Mouse (Mus musculus) heart, postnatal 0 days (tissue): Measurements from ENCODE around the gene Ggcx. TPM values are rescaled to one million over a fixed set of nuclear protein-coding genes. Genes with fewer than 3 reads are reported as not detected.

ENCODE experiments used
- ATAC-seq: fragments of 200-750 bp; cut with Nextera tagmentation; 2 replicates; pipeline ENCODE4 v1.8.0; 2017; ENCODE audit warnings: low read depth, moderate number of reproducible peaks, moderate library complexity; ENCODE audit not compliant: insufficient read depth
- DNase-seq: peaks from one replicate; pipeline ENCODE4 v3.0.0-alpha.2; 2016; ENCODE audit warnings: low spot score
- H3K27ac ChIP-seq: fragments of 300-500 bp; sonication (generic); 2 replicates; pipeline ENCODE4 v1.5.1; 2014; ENCODE audit warnings: low read depth, mild to moderate bottlenecking
- H3K27me3 ChIP-seq: fragments of 300-500 bp; sonication (generic); 2 replicates; pipeline ENCODE4 v1.6.1; 2014; ENCODE audit warnings: low read length, mixed read lengths; ENCODE audit not compliant: control insufficient read depth, insufficient read depth
- H3K36me3 ChIP-seq: fragments of 300-500 bp; sonication (generic); replicated peaks from 2 replicates; pipeline ENCODE4 v1.6.1; 2014; ENCODE audit warnings: low read length, mixed read lengths; ENCODE audit not compliant: control insufficient read depth, insufficient read depth
- H3K4me1 ChIP-seq: fragments of 300-500 bp; sonication (generic); 2 replicates; pipeline ENCODE4 v1.6.1; 2014; ENCODE audit warnings: antibody characterized with exemption; ENCODE audit not compliant: control insufficient read depth, insufficient read depth
- H3K4me2 ChIP-seq: fragments of 300-500 bp; sonication (generic); 2 replicates; pipeline ENCODE4 v1.6.1; 2014; ENCODE audit warnings: low read depth, mild to moderate bottlenecking, low read length, moderate library complexity
- H3K4me3 ChIP-seq: fragments of 300-500 bp; sonication (generic); 2 replicates; pipeline ENCODE4 v1.5.1; 2014; ENCODE audit warnings: low read depth, low read length
- H3K9ac ChIP-seq: fragments of 300-500 bp; sonication (generic); replicated peaks from 2 replicates; pipeline ENCODE4 v1.6.1; 2014; ENCODE audit warnings: low read depth, low read length, mixed read lengths
- H3K9me3 ChIP-seq: fragments of 300-500 bp; sonication (generic); replicated peaks from 2 replicates; pipeline ENCODE4 v1.6.1; 2016; ENCODE audit warnings: low read length; ENCODE audit not compliant: control insufficient read depth
- CTCF ChIP-seq: IDR thresholded peaks from 2 replicates; pipeline ENCODE4 v1.5.1; 2016; ENCODE audit warnings: antibody characterized with exemption, control low read depth, low read depth
- EP300 ChIP-seq: IDR thresholded peaks from 2 replicates; pipeline ENCODE4 v1.6.1; 2016; ENCODE audit warnings: antibody characterized with exemption, low read depth
- WGBS: fragments of 180-500 bp; shearing (Covaris S2); extraction: QIAGEN DNeasy Blood & Tissue Kit; methylation state at CpG from one replicate; pipeline ENCODE4 v1.1.7; 2014; 5-methylcytosine and 5-hydroxymethylcytosine counted together
- polyA plus RNA-seq: library from polyadenylated mRNA; unstranded; fragments of >200 nt; fragmentation: Nextera tagmentation; extraction: Ambion mirVana; gene quantifications from 2 replicates; pipeline ENCODE4 v1.2.1, GENCODE M21; 2015
- total RNA-seq: library from RNA; depleted of rRNA; stranded (reverse); fragments of >200 nt; gene quantifications from 2 replicates; pipeline ENCODE4 v1.2.3, GENCODE M21; 2014; ENCODE audit warnings: low replicate concordance

The Ggcx gene
- total and polyA plus RNA-seq, 2 experiments from 2014 or later, result 13.2 to 16.8 TPM

DNA sequence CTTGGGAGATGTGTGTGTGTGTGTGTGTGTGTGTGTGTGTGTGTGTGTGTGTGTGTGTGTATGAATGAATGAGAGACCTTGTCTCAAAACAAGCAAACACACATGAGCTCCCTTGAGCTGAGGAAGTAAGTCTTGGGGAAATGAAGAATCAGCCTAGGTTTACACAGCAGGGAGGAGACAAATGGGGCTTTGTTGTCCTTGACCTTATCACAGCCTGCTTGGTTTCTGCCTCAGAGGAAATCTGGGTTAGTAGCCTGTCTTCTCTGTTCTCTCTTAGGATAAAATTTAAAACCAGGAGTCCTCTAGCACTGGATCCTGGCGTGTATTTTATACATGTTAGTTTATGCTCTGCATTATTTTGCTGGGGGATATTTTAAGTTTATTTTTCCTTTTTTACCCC, 5.7 kb downstream of the Ggcx start:
- H3K9me3 ChIP-seq, result 0 out of 2 replicates have a peak, but pooled peaks cover under 1% of the 10 kb centered on the region
- no peak overlapping the region for H3K4me2 ChIP-seq
- H3K4me3 ChIP-seq, result no peak overlapping the region
- WGBS, result 68% methylated on average over 1 of the region's 1 CpGs
- no peaks in the 10 kb centered on the region for H3K27me3 ChIP-seq
- no peak for TF ChIP-seq EP300
- no peak for TF ChIP-seq CTCF
- peaks cover 65% of the 10 kb centered on the region for H3K36me3 ChIP-seq
- H3K9ac ChIP-seq, result no peak overlapping the region
- H3K27ac ChIP-seq, result no peak overlapping the region
- ATAC-seq (no peak), DNase-seq (no peak)
- peaks cover 5% of the 10 kb centered on the region; the same call in 1 of the 2 replicates for H3K4me1 ChIP-seq

DNA sequence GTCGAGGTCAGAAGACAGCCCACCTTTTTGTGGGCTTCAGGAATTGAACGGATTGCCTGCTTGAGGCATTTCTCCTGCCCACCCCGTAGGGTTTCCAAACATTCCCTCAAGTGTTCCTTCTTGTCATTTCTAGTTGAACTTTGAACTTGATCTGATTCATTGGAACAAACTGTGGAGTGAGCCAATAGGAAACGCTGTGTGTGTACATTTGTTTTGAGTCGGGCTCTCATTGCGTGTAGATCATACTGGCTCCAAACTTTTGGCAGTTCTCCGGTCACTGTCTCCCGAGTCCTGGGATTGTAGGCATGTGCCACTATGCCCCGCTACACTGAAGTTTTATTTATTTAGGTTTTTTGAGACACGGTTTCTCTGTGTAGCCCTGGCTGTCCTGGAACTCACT, 6.8 kb downstream of the Ggcx start:
- H3K36me3 ChIP-seq, result peaks cover 76% of the 10 kb centered on the region
- 93% methylated on average over 10 of the region's 10 CpGs for WGBS
- no peak for DNase-seq
- no peaks in the 10 kb centered on the region for H3K4me1 ChIP-seq
- H3K9me3 ChIP-seq, result peaks cover 5% of the 10 kb centered on the region; the same call in 1 of the 2 replicates
- no peak for TF ChIP-seq CTCF
- no peak for TF ChIP-seq EP300
- no peaks in the 10 kb centered on the region for H3K27me3 ChIP-seq
- no peak overlapping the region for H3K9ac ChIP-seq
- no peak overlapping the region for H3K27ac ChIP-seq
- no peak overlapping the region for H3K4me3 ChIP-seq
- no peak overlapping the region for H3K4me2 ChIP-seq
- no peak for ATAC-seq

DNA sequence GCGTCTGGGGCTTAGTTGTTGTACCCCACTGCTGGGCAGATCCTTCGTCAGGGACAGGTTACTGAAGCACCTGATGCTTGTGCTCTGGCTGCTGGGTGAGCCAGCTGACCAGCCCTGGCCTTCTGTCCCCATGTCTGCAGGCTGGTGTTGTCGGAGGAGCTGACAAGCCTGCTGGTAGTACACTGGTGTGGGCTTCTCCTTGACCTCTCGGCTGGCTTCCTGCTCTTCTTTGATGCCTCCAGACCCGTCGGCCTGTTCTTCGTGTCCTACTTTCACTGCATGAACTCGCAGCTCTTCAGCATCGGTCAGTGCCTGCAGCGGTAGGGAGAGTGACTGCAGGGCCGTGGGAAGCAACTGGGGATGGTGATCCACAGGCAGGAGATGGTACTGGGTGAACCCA, 11.5 kb downstream of the Ggcx start:
- Histone ChIP-seq H3K4me2 (no peak overlapping the region), H3K27me3 (no peaks in the 10 kb centered on the region), H3K9me3 (peaks cover 5% of the 10 kb centered on the region; the same call in 1 of the 2 replicates), H3K4me3 (no peak overlapping the region), H3K9ac (no peak overlapping the region), H3K27ac (no peak overlapping the region), H3K4me1 (no peaks in the 10 kb centered on the region), H3K36me3 (peaks cover 87% of the 10 kb centered on the region)
- ATAC-seq (no peak), DNase-seq (no peak)
- 89% methylated on average over 11 of the region's 11 CpGs for WGBS
- TF ChIP-seq EP300 (no peak), CTCF (no peak)

DNA sequence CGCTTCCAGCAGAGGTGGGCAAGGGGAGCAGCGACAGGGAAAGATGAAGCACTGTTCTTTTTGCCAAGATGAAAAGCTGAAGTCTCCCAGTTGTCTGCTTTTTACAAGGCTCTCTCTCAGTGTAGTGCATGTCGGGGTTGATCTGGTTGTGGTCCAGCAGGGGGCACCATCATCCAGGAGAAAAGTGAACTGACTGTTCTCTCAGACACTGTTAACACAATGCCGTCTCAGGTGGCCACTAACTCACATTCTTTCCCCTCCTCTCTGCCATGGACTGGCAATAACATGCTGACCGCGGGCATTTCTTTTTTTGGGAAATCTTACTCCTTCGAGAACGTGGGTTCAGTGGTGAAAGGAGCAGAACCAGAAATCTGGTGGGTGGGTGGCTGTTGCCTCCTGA, 13.9 kb downstream of the Ggcx start:
- no peak overlapping the region for H3K9ac ChIP-seq
- WGBS, result 40% methylated on average over 8 of the region's 8 CpGs
- no peaks in the 10 kb centered on the region for H3K27me3 ChIP-seq
- no peak overlapping the region for H3K4me2 ChIP-seq
- no peaks in the 10 kb centered on the region for H3K4me1 ChIP-seq
- H3K9me3 ChIP-seq, result peaks cover 5% of the 10 kb centered on the region; the same call in 1 of the 2 replicates
- DNase-seq (peak; percentile 71), ATAC-seq (peak; percentile 71)
- H3K36me3 ChIP-seq, result peaks cover 86% of the 10 kb centered on the region
- no peak overlapping the region for H3K27ac ChIP-seq
- TF ChIP-seq EP300 (no peak), CTCF (peak; percentile 82)
- H3K4me3 ChIP-seq, result no peak overlapping the region

DNA sequence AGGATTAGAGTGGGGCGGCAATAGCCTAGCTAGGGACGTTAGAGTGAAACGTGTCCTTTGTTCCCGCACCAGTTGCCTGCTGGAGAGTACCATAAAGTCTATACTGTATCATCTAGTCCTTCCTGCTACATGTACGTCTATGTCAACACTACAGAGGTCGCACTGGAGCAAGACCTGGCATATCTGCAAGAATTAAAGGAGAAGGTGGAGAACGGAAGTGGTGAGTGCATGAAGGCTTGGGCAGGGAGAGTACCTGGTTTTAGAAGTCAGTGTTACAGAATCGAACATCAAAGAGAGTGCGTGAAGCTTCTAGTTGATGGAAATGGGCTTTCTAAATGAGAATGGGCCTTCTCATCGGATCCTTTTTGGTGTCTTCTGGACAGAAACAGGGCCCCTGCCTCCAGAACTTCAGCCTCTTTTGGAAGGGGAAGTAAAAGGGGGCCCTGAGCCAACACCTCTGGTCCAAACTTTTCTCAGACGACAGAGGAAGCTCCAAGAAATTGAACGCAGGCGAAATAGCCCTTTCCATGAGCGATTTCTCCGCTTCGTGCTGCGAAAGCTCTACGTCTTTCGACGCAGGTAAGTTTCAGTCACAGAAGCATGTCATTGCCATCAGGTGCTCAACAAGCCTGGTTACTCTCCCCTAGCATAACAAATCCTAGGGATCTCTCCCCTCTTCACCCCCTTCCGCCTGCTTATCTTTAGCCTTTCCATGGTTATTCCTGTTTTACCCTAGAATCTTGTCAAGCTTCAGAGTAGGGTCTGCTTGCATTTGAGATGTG, 15.1 kb downstream of the Ggcx start:
- Histone ChIP-seq H3K36me3 (peaks cover 86% of the 10 kb centered on the region), H3K9ac (no peak overlapping the region), H3K27me3 (no peaks in the 10 kb centered on the region), H3K27ac (no peak overlapping the region), H3K4me3 (no peak overlapping the region), H3K4me1 (no peaks in the 10 kb centered on the region), H3K9me3 (peaks cover 5% of the 10 kb centered on the region; the same call in 1 of the 2 replicates), H3K4me2 (no peak overlapping the region)
- no peak for DNase-seq
- TF ChIP-seq EP300 (no peak), CTCF (no peak)
- 82% methylated on average over 21 of the region's 21 CpGs for WGBS
- ATAC-seq, result no peak
